16 mouse cellular contexts compared by ENCODE assay signal in the genomic region with DNA sequence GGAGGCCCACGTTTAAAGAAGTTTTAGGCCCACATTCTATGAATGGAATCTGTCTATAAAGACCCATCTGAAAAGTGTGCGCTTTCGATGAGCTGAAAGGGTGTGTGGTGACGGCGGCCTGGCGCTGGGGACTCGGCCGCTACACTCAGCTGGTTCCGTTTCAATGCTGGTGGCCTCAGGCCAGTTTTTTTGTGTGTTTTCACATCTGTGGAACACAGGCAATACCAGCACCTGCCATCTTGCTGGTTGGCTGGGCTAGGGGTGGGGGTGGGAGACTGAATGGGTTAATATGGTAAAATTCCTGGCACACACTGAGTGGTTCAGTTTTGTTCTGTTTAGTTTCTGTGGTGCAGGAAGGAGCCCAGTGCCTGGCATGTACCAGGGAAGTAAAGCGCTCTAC. TPM values are rescaled to one million over a fixed set of nuclear protein-coding genes. Genes with fewer than 3 reads are reported as not detected.
DNase-seq lines count a peak whose midpoint lies in the region; ATAC-seq and TF ChIP-seq lines count a peak whose summit lies in the region.
"Had no signal": no experiment of that assay in that cellular context is flagged by ENCODE, and none has a peak within 500 bp of the region (broad histone marks: within the 10 kb centered on the region; RNA-seq: fewer than 3 reads in every experiment).

No protein-coding gene starts in this region.

- DNase-seq in cerebellum, postnatal 10 days = peak; percentile 27 to 45
- no peak for DNase-seq in cerebellum, postnatal 4 days (ENCODE audit: low spot score in 2 of 2)
- DNase-seq in layer of hippocampus, adult 2 months (ENCODE audit: low spot score in 2 of 2) = no peak
- DNase-seq in layer of hippocampus, postnatal 36 days = no peak
- DNase-seq in CH12.LX (ENCODE audit: extremely low read depth) = no peak
- no peak for DNase-seq in liver, embryonic 13.5 days
- DNase-seq in urinary bladder, postnatal 14 days (ENCODE audit: low spot score) = no peak
- DNase-seq in embryo, embryonic 9.5 days (ENCODE audit: extremely low spot score) = no peak
- DNase-seq: adrenal gland, postnatal 14 days; cerebellum, adult 11-12 months; heart, adult 2 months; heart, postnatal 4 days; kidney, postnatal 10 days had no signal

- no peak overlapping the region for H3K4me3 ChIP-seq in layer of hippocampus, adult 2 months
- H3K4me3 ChIP-seq in CH12.LX (replicated peaks in 1 of 3; ENCODE audit: low read depth in 2 of 3, low read length in 2 of 3, poor library complexity in 1 of 3) = no peak overlapping the region
- H3K4me3 ChIP-seq in liver, embryonic 13.5 days (replicated peaks) = no peak overlapping the region
- H3K4me3 ChIP-seq: heart, adult 2 months; limb, embryonic 15.5 days; midbrain, embryonic 12.5 days had no signal

- H3K79me2 ChIP-seq in CH12.LX (replicated peaks; ENCODE audit: control insufficient read depth, extremely low read depth, insufficient read depth, poor library complexity, severe bottlenecking) = peaks cover 19% of the 10 kb centered on the region; the same call in 1 of the 2 replicates

- H3K9ac ChIP-seq in CH12.LX (ENCODE audit: insufficient read depth, low read depth) = no peak overlapping the region
- no peak overlapping the region for H3K9ac ChIP-seq in liver, embryonic 13.5 days
- H3K9ac ChIP-seq: limb, embryonic 15.5 days; midbrain, embryonic 12.5 days had no signal

- H3K36me3 ChIP-seq in CH12.LX (replicated peaks in 1 of 2; ENCODE audit: control insufficient read depth in 1 of 2, insufficient read depth in 1 of 2, low read length in 1 of 2) = no peaks in the 10 kb centered on the region
- H3K36me3 ChIP-seq in liver, embryonic 13.5 days = 0 out of 2 replicates have a peak, but pooled peaks cover 10% of the 10 kb centered on the region
- H3K36me3 ChIP-seq: limb, embryonic 15.5 days; midbrain, embryonic 12.5 days had no signal

- H3K9me3 ChIP-seq in CH12.LX (replicated peaks; ENCODE audit: low read length) = peaks cover 3% of the 10 kb centered on the region
- no peaks in the 10 kb centered on the region for H3K9me3 ChIP-seq in liver, embryonic 13.5 days (replicated peaks)
- H3K9me3 ChIP-seq: limb, embryonic 15.5 days; midbrain, embryonic 12.5 days had no signal

- no peak for TF ChIP-seq RAD21 in CH12.LX (IDR thresholded peaks at IDR 0.05; ENCODE audit: low read depth, low read length)

- ATAC-seq in liver, embryonic 13.5 days (ENCODE audit: low read depth) = no peak

- dilution Hi-C loops in CH12.LX (cut with MboI; ENCODE audit: extremely low pct_ligation_motif_present, extremely low pct_unique_long_range_greater_than_20kb, low sequenced_read_pairs) = no loop called here

- in situ Hi-C loops in CH12.LX (cut with MboI; ENCODE audit: low pct_ligation_motif_present, low pct_unique_long_range_greater_than_20kb, low sequenced_read_pairs) = no loop called here

- no peaks in the 10 kb centered on the region for H3K27me3 ChIP-seq in CH12.LX (replicated peaks)
- no peaks in the 10 kb centered on the region for H3K27me3 ChIP-seq in liver, embryonic 13.5 days
- H3K27me3 ChIP-seq: limb, embryonic 15.5 days; midbrain, embryonic 12.5 days had no signal

- H3K27ac ChIP-seq in layer of hippocampus, adult 2 months = peak overlapping the region; percentile 64; the same call in 1 of the 2 replicates
- H3K27ac ChIP-seq in CH12.LX (ENCODE audit: insufficient read depth, low read depth) = peak overlapping the region; percentile 31
- peak overlapping the region; percentile 82 for H3K27ac ChIP-seq in liver, embryonic 13.5 days
- H3K27ac ChIP-seq: limb, embryonic 15.5 days; midbrain, embryonic 12.5 days had no signal

- H3K4me2 ChIP-seq in CH12.LX (ENCODE audit: insufficient read depth, low read depth, poor library complexity, severe bottlenecking) = no peak overlapping the region
- no peak overlapping the region for H3K4me2 ChIP-seq in liver, embryonic 13.5 days
- H3K4me2 ChIP-seq: limb, embryonic 15.5 days; midbrain, embryonic 12.5 days had no signal

- TF ChIP-seq EP300 in CH12.LX (IDR thresholded peaks at IDR 0.05; ENCODE audit: low read length) = 0 out of 2 replicates have a peak, but pooled peaks have one; percentile 17

- no peak for TF ChIP-seq CTCF in layer of hippocampus, adult 2 months (conservative IDR thresholded peaks at IDR 0.05)
- TF ChIP-seq CTCF in CH12.LX (conservative IDR thresholded peaks at IDR 0.05 in 1 of 2, IDR thresholded peaks at IDR 0.05 in 1 of 2; ENCODE audit: low read depth in 2 of 2, low read length in 2 of 2) = no peak

- 77% methylated on average over 10 of the region's 10 CpGs for WGBS in liver, embryonic 13.5 days (ENCODE audit: insufficient replicate concordance)

- TF ChIP-seq POLR2A in CH12.LX (IDR thresholded peaks at IDR 0.05; ENCODE audit: low read depth, low read length) = no peak

- no peaks in the 10 kb centered on the region; a peak in 1 of 4 replicates for H3K4me1 ChIP-seq in CH12.LX (ENCODE audit: control insufficient read depth in 1 of 2, insufficient read depth in 2 of 2)
- H3K4me1 ChIP-seq in liver, embryonic 13.5 days (replicated peaks) = peaks cover 82% of the 10 kb centered on the region
- H3K4me1 ChIP-seq: limb, embryonic 15.5 days had no signal

TF ChIP-seq in CH12.LX, 34 proteins besides CTCF, POLR2A, EP300 and RAD21:
- TF ChIP-seq CHD2 (IDR thresholded peaks at IDR 0.05; ENCODE audit: low read length) (no peak), CHD1 (IDR thresholded peaks at IDR 0.05; ENCODE audit: low read depth, low read length) (peak; percentile 45; the same call in 1 of the 2 replicates), UBTF (IDR thresholded peaks at IDR 0.05; ENCODE audit: low read depth, low read length) (0 out of 2 replicates have a peak, but pooled peaks have one; percentile 65), ETS1 (conservative IDR thresholded peaks at IDR 0.05; ENCODE audit: low read depth, low read length) (no peak), ZMIZ1 (IDR thresholded peaks at IDR 0.05; ENCODE audit: low read depth, low read length) (no peak), HCFC1 (IDR thresholded peaks at IDR 0.05; ENCODE audit: low read depth, low read length) (no peak), TBP (conservative IDR thresholded peaks at IDR 0.05; ENCODE audit: low read depth, low read length) (no peak), ZNF384 (IDR thresholded peaks at IDR 0.05; ENCODE audit: low read depth, low read length) (peak; percentile 52; the same call in 1 of the 2 replicates), ZC3H11A (IDR thresholded peaks at IDR 0.05; ENCODE audit: low read depth, low read length) (no peak), TCF12 (IDR thresholded peaks at IDR 0.05; ENCODE audit: low read depth, low read length) (0 out of 2 replicates have a peak, but pooled peaks have one; percentile 14), MXI1 (IDR thresholded peaks at IDR 0.05; ENCODE audit: low read depth, low read length) (peak; percentile 59; the same call in 1 of the 2 replicates), MAZ (IDR thresholded peaks at IDR 0.05; ENCODE audit: low read depth, low read length) (no peak)

RNA-seq across cellular contexts. Expression of gene Rffl, which starts 15.0 kb away (rescaled TPM):
- 10 to 100 TPM in 1 of 2 experiments, 1 to 10 TPM in 1; 9.5 to 10.9 TPM for total RNA-seq in layer of hippocampus, adult 2 months (2021)
- total RNA-seq in layer of hippocampus, postnatal 36 days (2021) = 10 to 100 TPM; 10.7 to 11.7 TPM
- 14.8 and 16.5 TPM in 2 replicates for total RNA-seq in CH12.LX (2012; rRNA removed)
- total RNA-seq in CH12.LX (2014; rRNA removed) = 1.2 and 1.5 TPM in 2 replicates
- polyA plus RNA-seq in CH12.LX (2012; ENCODE audit: insufficient read length, low read depth) = 3.0 TPM in 2 replicates
- polyA plus RNA-seq in liver, embryonic 13.5 days (2015; fragmentation: Nextera tagmentation; extraction: Ambion mirVana) = 20.2 and 25.3 TPM in 2 replicates

RNA-seq across cellular contexts. Expression of gene Rad51d, which starts 34.4 kb away (rescaled TPM):
- 10 to 100 TPM; 15.1 to 16.4 TPM for total RNA-seq in layer of hippocampus, adult 2 months (2021)
- 10 to 100 TPM; 14.1 to 15.7 TPM for total RNA-seq in layer of hippocampus, postnatal 36 days (2021)
- 27.2 and 35.5 TPM in 2 replicates for total RNA-seq in CH12.LX (2012; rRNA removed)
- total RNA-seq in CH12.LX (2014; rRNA removed) = 15.0 and 15.7 TPM in 2 replicates
- 27.6 and 33.3 TPM in 2 replicates for polyA plus RNA-seq in CH12.LX (2012; ENCODE audit: insufficient read length, low read depth)
- polyA plus RNA-seq in liver, embryonic 13.5 days (2015; fragmentation: Nextera tagmentation; extraction: Ambion mirVana) = 6.8 and 8.0 TPM in 2 replicates

RNA-seq across cellular contexts. Expression of gene Fndc8, which starts 35.9 kb away (rescaled TPM):
- total RNA-seq in layer of hippocampus, adult 2 months (2021) = not detected
- total RNA-seq in layer of hippocampus, postnatal 36 days (2021) = not detected
- 0.08 TPM in 1 of 2 replicates, not detected in the other for total RNA-seq in CH12.LX (2012; rRNA removed)
- total RNA-seq in CH12.LX (2014; rRNA removed) = not detected in 2 replicates
- 0.22 and 0.36 TPM in 2 replicates for polyA plus RNA-seq in CH12.LX (2012; ENCODE audit: insufficient read length, low read depth)
- 0.05 and 0.08 TPM in 2 replicates for polyA plus RNA-seq in liver, embryonic 13.5 days (2015; fragmentation: Nextera tagmentation; extraction: Ambion mirVana)
- total RNA-seq: heart, adult 2 months; layer of hippocampus, postnatal 14 days had no signal

RNA-seq across cellular contexts. Expression of gene Nle1, which starts 52.2 kb away (rescaled TPM):
- total RNA-seq in layer of hippocampus, adult 2 months (2021) = 10 to 100 TPM; 46.0 to 48.8 TPM
- total RNA-seq in layer of hippocampus, postnatal 36 days (2021) = 10 to 100 TPM; 44.6 to 49.0 TPM
- total RNA-seq in CH12.LX (2012; rRNA removed) (69.1 and 80.0 TPM in 2 replicates), CH12.LX (2014; rRNA removed) (54.4 and 54.9 TPM in 2 replicates)
- 107 and 135 TPM in 2 replicates for polyA plus RNA-seq in CH12.LX (2012; ENCODE audit: insufficient read length, low read depth)
- polyA plus RNA-seq in liver, embryonic 13.5 days (2015; fragmentation: Nextera tagmentation; extraction: Ambion mirVana) = 21.3 and 24.3 TPM in 2 replicates

RNA-seq across cellular contexts. Expression of gene Unc45b, which starts 54.3 kb away (rescaled TPM):
- total RNA-seq in layer of hippocampus, adult 2 months (2021) = 1 to 10 TPM in 1 of 2 experiments, under 1 TPM in 1; 0.66 to 1.4 TPM
- total RNA-seq in layer of hippocampus, postnatal 36 days (2021) = 1 to 10 TPM; 1.6 to 2.3 TPM
- total RNA-seq in CH12.LX (2012; rRNA removed) = 0.08 TPM in 1 of 2 replicates, not detected in the other
- 0.08 TPM in 1 of 2 replicates, not detected in the other for total RNA-seq in CH12.LX (2014; rRNA removed)
- 0.19 and 0.26 TPM in 2 replicates for polyA plus RNA-seq in CH12.LX (2012; ENCODE audit: insufficient read length, low read depth)
- 0.75 and 1.1 TPM in 2 replicates for polyA plus RNA-seq in liver, embryonic 13.5 days (2015; fragmentation: Nextera tagmentation; extraction: Ambion mirVana)

Comparison
In these comparisons a context has a peak if more than half of its experiments do, and no peak if none do; other contexts are left out.
1. DNase-seq: peak in cerebellum, postnatal 10 days (2 of 2); none in cerebellum, postnatal 4 days (0 of 2), layer of hippocampus, adult 2 months (0 of 2), layer of hippocampus, postnatal 36 days (0 of 2), CH12.LX (single experiment), liver, embryonic 13.5 days (single experiment), urinary bladder, postnatal 14 days (single experiment) and embryo, embryonic 9.5 days (single experiment).
2. H3K27ac ChIP-seq: peak in every context shown above with its lines; median percentile 82 in liver, embryonic 13.5 days; 64 in layer of hippocampus, adult 2 months; 31 in CH12.LX.